In genomic region chr5:121889819-121890362, GRCm38 (mm10) we compare ENCODE assay signal across 13 mouse cellular contexts. TPM values are rescaled to one million over a fixed set of nuclear protein-coding genes. Genes with fewer than 3 reads are reported as not detected.
DNase-seq lines count a peak whose midpoint lies in the region; ATAC-seq lines count a peak whose summit lies in the region.
"Had no signal": no experiment of that assay in that cellular context is flagged by ENCODE, and none has a peak within 500 bp of the region (broad histone marks: within the 10 kb centered on the region; RNA-seq: fewer than 3 reads in every experiment).

No protein-coding gene starts in this region.

- DNase-seq in ZHBTc4 (ENCODE audit: low read depth, low spot score) = peak; percentile 53
- peak; percentile 31 for DNase-seq in embryo, embryonic 9.5 days (ENCODE audit: extremely low spot score)
- no peak for DNase-seq in hindbrain, embryonic 11.5 days (ENCODE audit: low spot score)
- DNase-seq in midbrain, embryonic 14.5 days = no peak
- no peak for DNase-seq in left cerebral cortex, postnatal 14 days (ENCODE audit: low spot score in 2 of 2)
- DNase-seq in kidney, adult 8-10 months = no peak
- DNase-seq in kidney, postnatal 25 days = no peak
- DNase-seq: adrenal gland, adult 2 months; gastrocnemius, adult 2 months; heart, postnatal 10 days; liver, postnatal 0 days had no signal

- no peaks in the 10 kb centered on the region for H3K9me3 ChIP-seq in hindbrain, embryonic 11.5 days (ENCODE audit: control insufficient read depth, low read length)
- H3K9me3 ChIP-seq in midbrain, embryonic 14.5 days (ENCODE audit: control insufficient read depth, low read length) = no peaks in the 10 kb centered on the region
- H3K9me3 ChIP-seq: intestine, embryonic 15.5 days had no signal

- H3K4me3 ChIP-seq in hindbrain, embryonic 11.5 days (ENCODE audit: low read depth, low read length) = no peak overlapping the region
- H3K4me3 ChIP-seq in midbrain, embryonic 14.5 days (replicated peaks; ENCODE audit: low read depth, low read length) = no peak overlapping the region
- H3K4me3 ChIP-seq: gastrocnemius, adult 2 months; intestine, embryonic 15.5 days had no signal

- no peak overlapping the region for H3K9ac ChIP-seq in hindbrain, embryonic 11.5 days (ENCODE audit: low read depth, low read length)
- H3K9ac ChIP-seq in midbrain, embryonic 14.5 days (replicated peaks; ENCODE audit: low read length) = no peak overlapping the region
- H3K9ac ChIP-seq: intestine, embryonic 15.5 days; liver, postnatal 0 days had no signal

- no peak overlapping the region for H3K4me2 ChIP-seq in hindbrain, embryonic 11.5 days (replicated peaks; ENCODE audit: low read depth, low read length)
- H3K4me2 ChIP-seq in midbrain, embryonic 14.5 days (ENCODE audit: low read length) = no peak overlapping the region
- H3K4me2 ChIP-seq: intestine, embryonic 15.5 days had no signal

- no peaks in the 10 kb centered on the region for H3K27me3 ChIP-seq in hindbrain, embryonic 11.5 days (ENCODE audit: control insufficient read depth, insufficient read depth, low read length)
- no peaks in the 10 kb centered on the region for H3K27me3 ChIP-seq in midbrain, embryonic 14.5 days (ENCODE audit: control insufficient read depth, insufficient read depth, low read length)
- H3K27me3 ChIP-seq: intestine, embryonic 15.5 days had no signal

- ATAC-seq in hindbrain, embryonic 11.5 days (ENCODE audit: low FRiP score) = no peak
- no peak for ATAC-seq in midbrain, embryonic 14.5 days (ENCODE audit: low FRiP score, low TSS enrichment)
- ATAC-seq: CD4-positive, CD25-positive, alpha-beta regulatory T cell, adult 4 months; intestine, embryonic 15.5 days; liver, postnatal 0 days had no signal

- WGBS in hindbrain, embryonic 11.5 days = 33% methylated on average over 9 of the region's 9 CpGs
- 35% methylated on average over 9 of the region's 9 CpGs for WGBS in midbrain, embryonic 14.5 days

- H3K4me1 ChIP-seq in hindbrain, embryonic 11.5 days (replicated peaks; ENCODE audit: control insufficient read depth, insufficient read depth, low read length) = 0 out of 2 replicates have a peak, but pooled peaks cover 2% of the 10 kb centered on the region
- no peaks in the 10 kb centered on the region; the same call in 1 of the 2 replicates for H3K4me1 ChIP-seq in midbrain, embryonic 14.5 days (ENCODE audit: control insufficient read depth, insufficient read depth, low read length)
- H3K4me1 ChIP-seq: intestine, embryonic 15.5 days had no signal

- no peaks in the 10 kb centered on the region for H3K36me3 ChIP-seq in hindbrain, embryonic 11.5 days (ENCODE audit: control insufficient read depth, insufficient read depth, low read length)
- H3K36me3 ChIP-seq in midbrain, embryonic 14.5 days (ENCODE audit: control insufficient read depth, insufficient read depth, low read length) = peaks cover 8% of the 10 kb centered on the region; the same call in 1 of the 2 replicates
- H3K36me3 ChIP-seq: intestine, embryonic 15.5 days had no signal

- peak overlapping the region; percentile 1; the same call in 1 of the 2 replicates for H3K27ac ChIP-seq in hindbrain, embryonic 11.5 days (ENCODE audit: low read depth, low read length)
- H3K27ac ChIP-seq in midbrain, embryonic 14.5 days (replicated peaks; ENCODE audit: low read depth, low read length) = peak overlapping the region; percentile 37; the same call in 1 of the 2 replicates
- H3K27ac ChIP-seq: gastrocnemius, adult 2 months; intestine, embryonic 15.5 days had no signal

- intact Hi-C loops in left cerebral cortex, postnatal 14 days (cut with DNase I) = loop anchor here (5.0 kb wide), 2 partner anchors 172 to 197 kb away; no protein-coding TSS in a partner anchor

RNA-seq across cellular contexts. Expression of gene Pheta1, which starts 41.1 kb away (rescaled TPM):
- 27.0 and 29.3 TPM in 2 replicates for polyA plus RNA-seq in hindbrain, embryonic 11.5 days (2014; fragmentation: Nextera tagmentation; extraction: Ambion mirVana)
- 36.8 and 40.1 TPM in 2 replicates for polyA plus RNA-seq in midbrain, embryonic 14.5 days (2014; fragmentation: Nextera tagmentation; extraction: Ambion mirVana)
- total RNA-seq in left cerebral cortex, postnatal 14 days (2021) = 10 to 100 TPM; 10.3 to 12.6 TPM

RNA-seq across cellular contexts. Expression of gene Sh2b3, which starts 52.4 kb away (rescaled TPM):
- polyA plus RNA-seq in hindbrain, embryonic 11.5 days (2014; fragmentation: Nextera tagmentation; extraction: Ambion mirVana) = 8.4 and 9.6 TPM in 2 replicates
- polyA plus RNA-seq in midbrain, embryonic 14.5 days (2014; fragmentation: Nextera tagmentation; extraction: Ambion mirVana) = 6.1 and 7.8 TPM in 2 replicates
- total RNA-seq in left cerebral cortex, postnatal 14 days (2021) = 10 to 100 TPM; 20.3 to 20.4 TPM

Comparison
In these comparisons a context has a peak if more than half of its experiments do, and no peak if none do; other contexts are left out.
1. DNase-seq: peak in ZHBTc4 (single experiment) and embryo, embryonic 9.5 days (single experiment); none in hindbrain, embryonic 11.5 days (single experiment), midbrain, embryonic 14.5 days (single experiment), left cerebral cortex, postnatal 14 days (0 of 2), kidney, adult 8-10 months (0 of 2) and kidney, postnatal 25 days (0 of 2).